ENCODE assay signal across 9 mouse cellular contexts in genomic region chr9:107307099-107307872, GRCm38 (mm10). TPM values are rescaled to one million over a fixed set of nuclear protein-coding genes. Genes with fewer than 3 reads are reported as not detected.
A peak's percentile ranks its signal among the peaks of the same experiment; 100 is the strongest.
DNase-seq lines count a peak whose midpoint lies in the region; ATAC-seq and TF ChIP-seq lines count a peak whose summit lies in the region.
"Had no signal": no experiment of that assay in that cellular context is flagged by ENCODE, and none has a peak within 500 bp of the region (broad histone marks: within the 10 kb centered on the region; RNA-seq: fewer than 3 reads in every experiment).

No protein-coding gene starts in this region.

- WGBS in spleen, adult 2 months = 74% methylated on average over 11 of the region's 11 CpGs
- 51% methylated on average over 11 of the region's 11 CpGs for WGBS in heart, embryonic 12.5 days
- WGBS in kidney, embryonic 16.5 days = 68% methylated on average over 11 of the region's 11 CpGs
- 65% methylated on average over 11 of the region's 11 CpGs for WGBS in stomach, embryonic 14.5 days
- 83% methylated on average over 11 of the region's 11 CpGs for WGBS in cerebellum, adult 2 months

- TF ChIP-seq POLR2A in spleen, adult 2 months (IDR thresholded peaks at IDR 0.05; ENCODE audit: low read depth, low read length) = no peak
- TF ChIP-seq POLR2A in cerebellum, adult 2 months (IDR thresholded peaks at IDR 0.05; ENCODE audit: borderline replicate concordance, insufficient read depth, low read length) = no peak

- H3K4me2 ChIP-seq in heart, embryonic 12.5 days = peak overlapping the region; percentile 8; the same call in 1 of the 2 replicates
- peak overlapping the region; percentile 28; the same call in 1 of the 2 replicates for H3K4me2 ChIP-seq in kidney, embryonic 16.5 days (replicated peaks; ENCODE audit: low read depth, low read length)
- 0 out of 2 replicates have a peak overlapping the region, but pooled peaks have one; percentile 3 for H3K4me2 ChIP-seq in stomach, embryonic 14.5 days (replicated peaks; ENCODE audit: low read depth, low read length)

- H3K9me3 ChIP-seq in heart, embryonic 12.5 days (replicated peaks) = no peaks in the 10 kb centered on the region
- H3K9me3 ChIP-seq in kidney, embryonic 16.5 days (ENCODE audit: low read length) = no peaks in the 10 kb centered on the region
- H3K9me3 ChIP-seq in stomach, embryonic 14.5 days (ENCODE audit: control insufficient read depth, low read depth, low read length) = no peaks in the 10 kb centered on the region

- no peaks in the 10 kb centered on the region for H3K4me1 ChIP-seq in spleen, adult 2 months (ENCODE audit: control insufficient read depth, insufficient read depth, insufficient read length)
- H3K4me1 ChIP-seq in heart, embryonic 12.5 days (replicated peaks) = peaks cover 51% of the 10 kb centered on the region
- H3K4me1 ChIP-seq in kidney, embryonic 16.5 days (ENCODE audit: insufficient read depth, low read length) = peaks cover 40% of the 10 kb centered on the region
- peaks cover 22% of the 10 kb centered on the region for H3K4me1 ChIP-seq in stomach, embryonic 14.5 days (ENCODE audit: control insufficient read depth, insufficient read depth, low read length)
- no peaks in the 10 kb centered on the region for H3K4me1 ChIP-seq in cerebellum, adult 2 months (ENCODE audit: control insufficient read depth, insufficient read depth, low read length)

- H3K36me3 ChIP-seq in spleen, adult 2 months (ENCODE audit: control insufficient read depth, insufficient read depth, low read length) = no peaks in the 10 kb centered on the region
- no peaks in the 10 kb centered on the region for H3K36me3 ChIP-seq in heart, embryonic 12.5 days
- H3K36me3 ChIP-seq in kidney, embryonic 16.5 days (ENCODE audit: insufficient read depth, low read length) = no peaks in the 10 kb centered on the region
- no peaks in the 10 kb centered on the region for H3K36me3 ChIP-seq in stomach, embryonic 14.5 days (ENCODE audit: control insufficient read depth, insufficient read depth, low read length)

- H3K27ac ChIP-seq in spleen, adult 2 months (ENCODE audit: insufficient read depth, low read length) = 0 out of 2 replicates have a peak overlapping the region, but pooled peaks have one; percentile 8
- H3K27ac ChIP-seq in heart, embryonic 12.5 days (ENCODE audit: poor library complexity, severe bottlenecking) = peak overlapping the region; percentile 83
- peak overlapping the region; percentile 91 for H3K27ac ChIP-seq in kidney, embryonic 16.5 days (ENCODE audit: low read length)
- H3K27ac ChIP-seq in stomach, embryonic 14.5 days (ENCODE audit: low read length) = peak overlapping the region; percentile 81; the same call in 1 of the 2 replicates
- no peak overlapping the region for H3K27ac ChIP-seq in cerebellum, adult 2 months (ENCODE audit: insufficient read depth, low read length)

- H3K4me3 ChIP-seq in spleen, adult 2 months (ENCODE audit: extremely low read depth, insufficient read depth, insufficient read length) = no peak overlapping the region
- no peak overlapping the region for H3K4me3 ChIP-seq in heart, embryonic 12.5 days
- no peak overlapping the region for H3K4me3 ChIP-seq in kidney, embryonic 16.5 days (ENCODE audit: low read length)
- H3K4me3 ChIP-seq in stomach, embryonic 14.5 days (ENCODE audit: low read depth, low read length) = no peak overlapping the region
- no peak overlapping the region for H3K4me3 ChIP-seq in cerebellum, adult 2 months (replicated peaks; ENCODE audit: insufficient read depth, low read depth, low read length)

- peak overlapping the region; percentile 30; the same call in 1 of the 2 replicates for H3K9ac ChIP-seq in heart, embryonic 12.5 days
- 0 out of 2 replicates have a peak overlapping the region, but pooled peaks have one; percentile 44 for H3K9ac ChIP-seq in kidney, embryonic 16.5 days (replicated peaks; ENCODE audit: low read length)
- H3K9ac ChIP-seq in stomach, embryonic 14.5 days (replicated peaks; ENCODE audit: low read depth, low read length) = no peak overlapping the region

- peak; percentile 70 for ATAC-seq in heart, embryonic 12.5 days (ENCODE audit: insufficient number of reproducible peaks, low FRiP score)
- peak; percentile 31 for ATAC-seq in kidney, embryonic 16.5 days (ENCODE audit: low FRiP score, low TSS enrichment)
- 0 out of 2 replicates have a peak, but pooled peaks have one; percentile 14 for ATAC-seq in stomach, embryonic 14.5 days (ENCODE audit: insufficient number of reproducible peaks, insufficient read depth, low FRiP score, low read depth)
- ATAC-seq: hindbrain, embryonic 16.5 days had no signal

- no peak for DNase-seq in spleen, adult 2 months (ENCODE audit: low read depth in 1 of 2, low spot score in 2 of 2)
- DNase-seq in spleen, postnatal 14 days (ENCODE audit: low spot score in 2 of 2) = no peak
- DNase-seq in T-cell, adult 2 months (ENCODE audit: low spot score) = no peak
- DNase-seq in cerebellum, adult 2 months = no peak
- DNase-seq in cerebellum, postnatal 25 days = no peak

- H3K27me3 ChIP-seq in spleen, adult 2 months (ENCODE audit: control insufficient read depth, insufficient read depth, low read length) = no peaks in the 10 kb centered on the region
- H3K27me3 ChIP-seq in heart, embryonic 12.5 days (replicated peaks) = no peaks in the 10 kb centered on the region
- no peaks in the 10 kb centered on the region for H3K27me3 ChIP-seq in kidney, embryonic 16.5 days (ENCODE audit: insufficient read depth, low read length)
- no peaks in the 10 kb centered on the region for H3K27me3 ChIP-seq in stomach, embryonic 14.5 days (ENCODE audit: control insufficient read depth, insufficient read depth, low read length)
- H3K27me3 ChIP-seq in cerebellum, adult 2 months (ENCODE audit: control insufficient read depth, insufficient read depth, low read length) = no peaks in the 10 kb centered on the region

- no peak for TF ChIP-seq CTCF in spleen, adult 2 months (IDR thresholded peaks at IDR 0.05; ENCODE audit: extremely low read depth, insufficient read depth, insufficient read length, insufficient replicate concordance)
- TF ChIP-seq CTCF in cerebellum, adult 2 months (IDR thresholded peaks at IDR 0.05; ENCODE audit: borderline replicate concordance, insufficient read depth, low read depth, low read length) = no peak

RNA-seq across cellular contexts. Expression of gene Cish, which starts 11.5 kb away (rescaled TPM):
- 9.3 and 13.3 TPM in 2 replicates for polyA plus RNA-seq in spleen, adult 2 months (2012; rRNA removed)
- polyA plus RNA-seq in heart, embryonic 12.5 days (2016; fragmentation: Nextera tagmentation; extraction: Ambion mirVana) = 15.6 and 16.4 TPM in 2 replicates
- polyA plus RNA-seq in kidney, embryonic 16.5 days (2015; fragmentation: Nextera tagmentation; extraction: Ambion mirVana) = 19.5 and 19.9 TPM in 2 replicates
- 8.0 and 9.5 TPM in 2 replicates for polyA plus RNA-seq in stomach, embryonic 14.5 days (2014; fragmentation: Nextera tagmentation; extraction: Ambion mirVana)
- 4.1 and 4.3 TPM in 2 replicates for polyA plus RNA-seq in cerebellum, adult 2 months (2012; rRNA removed)

RNA-seq across cellular contexts. Expression of gene Mapkapk3, which starts 17.6 kb away (rescaled TPM):
- 28.0 and 29.7 TPM in 2 replicates for polyA plus RNA-seq in spleen, adult 2 months (2012; rRNA removed)
- polyA plus RNA-seq in heart, embryonic 12.5 days (2016; fragmentation: Nextera tagmentation; extraction: Ambion mirVana) = 7.1 and 7.3 TPM in 2 replicates
- polyA plus RNA-seq in kidney, embryonic 16.5 days (2015; fragmentation: Nextera tagmentation; extraction: Ambion mirVana) = 9.4 and 11.3 TPM in 2 replicates
- polyA plus RNA-seq in stomach, embryonic 14.5 days (2014; fragmentation: Nextera tagmentation; extraction: Ambion mirVana) = 24.8 and 27.8 TPM in 2 replicates
- polyA plus RNA-seq in cerebellum, adult 2 months (2012; rRNA removed) = 10.5 and 11.7 TPM in 2 replicates

RNA-seq across cellular contexts. Expression of gene Hemk1, which starts 30.9 kb away (rescaled TPM):
- polyA plus RNA-seq in spleen, adult 2 months (2012; rRNA removed) = 11.0 and 12.2 TPM in 2 replicates
- 11.4 and 13.4 TPM in 2 replicates for polyA plus RNA-seq in heart, embryonic 12.5 days (2016; fragmentation: Nextera tagmentation; extraction: Ambion mirVana)
- polyA plus RNA-seq in kidney, embryonic 16.5 days (2015; fragmentation: Nextera tagmentation; extraction: Ambion mirVana) = 12.6 and 13.2 TPM in 2 replicates
- 12.4 and 12.9 TPM in 2 replicates for polyA plus RNA-seq in stomach, embryonic 14.5 days (2014; fragmentation: Nextera tagmentation; extraction: Ambion mirVana)
- 27.8 and 31.7 TPM in 2 replicates for polyA plus RNA-seq in cerebellum, adult 2 months (2012; rRNA removed)

RNA-seq across cellular contexts. Expression of gene 6430571L13Rik, which starts 33.1 kb away (rescaled TPM):
- polyA plus RNA-seq in spleen, adult 2 months (2012; rRNA removed) = 0.29 and 0.50 TPM in 2 replicates
- 0.55 and 1.1 TPM in 2 replicates for polyA plus RNA-seq in heart, embryonic 12.5 days (2016; fragmentation: Nextera tagmentation; extraction: Ambion mirVana)
- 0.82 and 1.2 TPM in 2 replicates for polyA plus RNA-seq in kidney, embryonic 16.5 days (2015; fragmentation: Nextera tagmentation; extraction: Ambion mirVana)
- 0.13 and 0.19 TPM in 2 replicates for polyA plus RNA-seq in stomach, embryonic 14.5 days (2014; fragmentation: Nextera tagmentation; extraction: Ambion mirVana)
- 44.9 and 52.5 TPM in 2 replicates for polyA plus RNA-seq in cerebellum, adult 2 months (2012; rRNA removed)

Comparison
In these comparisons a context has a peak if more than half of its experiments do, and no peak if none do; other contexts are left out.
1. ATAC-seq: peak in every context shown above with its lines; median percentile 70 in heart, embryonic 12.5 days; 31 in kidney, embryonic 16.5 days; 14 in stomach, embryonic 14.5 days.